Mouse (Mus musculus): ENCODE measurements around the gene Lrrc45. TPM values are rescaled to one million over a fixed set of nuclear protein-coding genes. Genes with fewer than 3 reads are reported as not detected.
"Not testable (repeated sequence)": the region's sequence is repeated elsewhere in the genome, so short reads cannot be mapped to it uniquely, and the experiment has no call there.

Lrrc45 gene
- total RNA-seq, 2 experiments from 2014 or later, result 49.1 to 60.5 TPM

GRCm38 (mm10) chr11:120763121-120763999 lies 49.6 kb downstream of the Lrrc45 start:
- DNase-seq (ENCODE audit: low spot score in 2 of 2), result not testable (repeated sequence)

DNA sequence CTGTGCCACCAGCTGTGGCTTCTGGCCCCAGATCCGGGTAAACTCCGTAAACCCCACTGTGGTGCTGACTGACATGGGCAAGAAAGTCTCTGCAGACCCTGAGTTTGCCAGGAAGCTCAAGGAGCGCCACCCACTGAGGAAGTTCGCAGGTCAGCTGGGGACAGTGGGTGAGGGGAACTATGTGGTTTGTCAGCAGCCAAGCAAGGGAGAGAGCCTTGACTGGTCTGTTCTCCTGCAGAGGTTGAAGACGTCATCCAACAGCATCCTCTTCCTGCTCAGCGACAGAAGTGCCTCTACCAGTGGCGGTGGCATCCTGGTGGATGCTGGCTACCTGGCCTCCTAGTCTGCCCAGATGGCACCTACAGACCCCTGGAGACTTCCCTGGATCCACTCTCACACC lies 53.3 kb downstream of the Lrrc45 start:
- DNase-seq (ENCODE audit: low spot score in 2 of 2), result not testable (repeated sequence)

DNA sequence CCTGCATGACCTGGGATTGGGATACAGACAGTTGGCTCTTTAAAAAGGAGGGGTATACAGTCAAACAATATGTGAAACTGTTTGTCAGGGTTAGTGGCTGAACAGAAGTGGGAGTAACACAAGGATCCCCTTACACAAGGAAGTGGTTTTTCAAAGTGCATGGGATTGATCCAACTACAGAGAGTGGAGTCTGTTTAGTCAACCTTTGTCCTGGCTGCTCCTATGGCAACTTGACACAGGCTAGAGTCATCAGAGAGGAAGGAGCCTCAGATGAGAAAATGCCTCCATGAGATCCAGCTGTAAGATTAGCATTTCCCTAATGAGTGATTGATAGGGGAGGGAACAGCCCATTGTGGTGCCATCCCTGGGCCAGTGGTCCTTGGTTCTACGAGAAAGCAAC lies 54.5 kb downstream of the Lrrc45 start:
- DNase-seq (ENCODE audit: low spot score in 2 of 2), result no peak

Other genes with a start within 250 kb of the Lrrc45 start
- gene Arl16, start 246.3 kb upstream of the Lrrc45 start, total RNA-seq (2021), result 10 to 100 TPM; 53.0 to 53.6 TPM
- 10 to 100 TPM; 65.1 to 67.5 TPM for gene Mrpl12, start 229.3 kb upstream of the Lrrc45 start, total RNA-seq (2021)
- gene Slc25a10, start 222.1 kb upstream of the Lrrc45 start, total RNA-seq (2021), result 10 to 100 TPM; 18.9 to 19.3 TPM
- not detected for gene Gcgr, start 183.2 kb upstream of the Lrrc45 start, total RNA-seq (2021)
- 10 to 100 TPM; 68.8 to 74.5 TPM for gene Mcrip1, start 164.2 kb upstream of the Lrrc45 start, total RNA-seq (2021)
- gene Ppp1r27, start 162.8 kb upstream of the Lrrc45 start, total RNA-seq (2021), result not detected
- 100 to 1,000 TPM; 122 to 132 TPM for gene P4hb, start 140.7 kb upstream of the Lrrc45 start, total RNA-seq (2021)
- gene Arhgdia, start 132.3 kb upstream of the Lrrc45 start, total RNA-seq (2021), result 100 to 1,000 TPM; 293 to 295 TPM
- gene Alyref, start 115.6 kb upstream of the Lrrc45 start, total RNA-seq (2021), result 10 to 100 TPM; 60.5 to 70.0 TPM
- 10 to 100 TPM; 93.5 to 97.0 TPM for gene Anapc11, start 115.5 kb upstream of the Lrrc45 start, total RNA-seq (2021)
- 1 to 10 TPM in 1 of 2 experiments, under 1 TPM in 1; 0.89 to 1.4 TPM for gene Npb, start 105.4 kb upstream of the Lrrc45 start, total RNA-seq (2021)
- 100 to 1,000 TPM; 118 to 128 TPM for gene Pcyt2, start 96.0 kb upstream of the Lrrc45 start, total RNA-seq (2021)
- 10 to 100 TPM; 35.4 to 41.5 TPM for gene Sirt7, start 88.7 kb upstream of the Lrrc45 start, total RNA-seq (2021)
- gene Mafg, start 80.3 kb upstream of the Lrrc45 start, total RNA-seq (2021), result 10 to 100 TPM; 70.0 to 71.5 TPM
- 1 to 10 TPM in 1 of 2 experiments, under 1 TPM in 1; 0.81 to 2.0 TPM for gene Pycr1, start 70.2 kb upstream of the Lrrc45 start, total RNA-seq (2021)
- 1 to 10 TPM; 3.9 to 4.6 TPM for gene Myadml2, start 65.8 kb upstream of the Lrrc45 start, total RNA-seq (2021)
- 1 to 10 TPM; 2.6 to 5.5 TPM for gene Notum, start 52.8 kb upstream of the Lrrc45 start, total RNA-seq (2021)
- 10 to 100 TPM; 46.1 to 54.3 TPM for gene Aspscr1, start 41.0 kb upstream of the Lrrc45 start, total RNA-seq (2021)
- 10 to 100 TPM; 15.8 to 18.7 TPM for gene Cenpx, start 187 bp upstream of the Lrrc45 start, total RNA-seq (2021)
- 10 to 100 TPM; 32.0 to 40.0 TPM for gene Rac3, start 7.5 kb downstream of the Lrrc45 start, total RNA-seq (2021)
- 10 to 100 TPM; 12.3 to 13.6 TPM for gene Dcxr, start 13.4 kb downstream of the Lrrc45 start, total RNA-seq (2021)
- 1 to 10 TPM; 1.2 to 1.7 TPM for gene Cbr2, start 18.2 kb downstream of the Lrrc45 start, total RNA-seq (2021)
- gene Hmga1b, start 48.9 kb downstream of the Lrrc45 start, total RNA-seq (2021), result 10 to 100 TPM; 20.9 to 24.0 TPM
- 10 to 100 TPM; 57.1 to 59.9 TPM for gene Rfng, start 70.3 kb downstream of the Lrrc45 start, total RNA-seq (2021)
- 100 to 1,000 TPM; 152 to 154 TPM for gene Gps1, start 70.3 kb downstream of the Lrrc45 start, total RNA-seq (2021)
- 10 to 100 TPM; 40.1 to 40.4 TPM for gene Dus1l, start 82.5 kb downstream of the Lrrc45 start, total RNA-seq (2021)
- gene Fasn, start 110.6 kb downstream of the Lrrc45 start, total RNA-seq (2021), result 100 to 1,000 TPM; 183 to 187 TPM
- gene Ccdc57, start 218.9 kb downstream of the Lrrc45 start, total RNA-seq (2021), result 1 to 10 TPM; 6.9 to 7.7 TPM
- 1 to 10 TPM; 1.7 to 4.5 TPM for gene Slc16a3, start 234.6 kb downstream of the Lrrc45 start, total RNA-seq (2021)